Mouse (Mus musculus): Measurements from ENCODE around the gene Pdcd2l.

DNA sequence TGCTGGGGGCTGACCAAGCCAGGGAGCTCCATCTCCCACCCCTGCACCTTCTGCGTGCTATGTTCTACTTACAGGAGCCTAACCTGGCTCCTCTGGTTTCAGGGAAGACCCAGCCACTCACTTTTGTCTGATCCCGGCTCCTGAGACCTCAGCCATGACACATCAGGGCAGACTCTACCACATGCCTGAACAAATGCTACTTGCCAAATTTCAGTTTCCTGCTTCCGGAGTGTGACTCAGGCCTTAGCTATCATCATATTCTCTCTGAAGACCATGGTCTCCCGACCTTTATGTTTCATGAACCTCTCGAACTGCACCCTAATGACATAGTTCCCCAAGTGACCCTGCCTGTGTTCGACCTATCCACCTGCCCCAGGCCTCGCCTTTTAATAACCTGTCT, 16.8 kb upstream of the Pdcd2l start:
- TF ChIP-seq CTCF (IDR thresholded peaks at IDR 0.05; ENCODE audit: extremely low read depth, insufficient read depth, insufficient read length, insufficient replicate concordance) = no peak
- no peak for TF ChIP-seq POLR2A (IDR thresholded peaks at IDR 0.05; ENCODE audit: low read depth, low read length)

Data from spleen, adult 2 months (tissue).